Mouse (Mus musculus) hindbrain, embryonic 10.5 days (tissue): ENCODE measurements at regions not wholly inside any gene's neighbourhood (a gene's known extent, or its start where the extent isn't known, plus 50 kb on each side); places are given as distances from the start of the nearest gene placed in this dataset.
A peak's percentile ranks its signal among the peaks of the same experiment; 100 is the strongest.

ENCODE experiments used
- DNase-seq: peaks from one replicate; pipeline ENCODE4 v3.0.0-alpha.2; 2017; ENCODE audit warnings: low spot score
- H3K27ac ChIP-seq: fragments of 300-500 bp; sonication (generic); 2 replicates; pipeline ENCODE4 v1.5.1; 2016; ENCODE audit warnings: mild to moderate bottlenecking, moderate library complexity
- H3K27me3 ChIP-seq: fragments of 300-500 bp; sonication (generic); 2 replicates; pipeline ENCODE4 v1.6.1; 2016; ENCODE audit warnings: mild to moderate bottlenecking; ENCODE audit not compliant: poor library complexity, insufficient read depth, severe bottlenecking
- H3K36me3 ChIP-seq: fragments of 300-500 bp; sonication (generic); 2 replicates; pipeline ENCODE4 v1.6.1; 2016; ENCODE audit warnings: mild to moderate bottlenecking, moderate library complexity
- H3K4me1 ChIP-seq: fragments of 300-500 bp; sonication (generic); replicated peaks from 2 replicates; pipeline ENCODE4 v1.6.1; 2016; ENCODE audit warnings: mild to moderate bottlenecking
- H3K4me3 ChIP-seq: fragments of 300-500 bp; sonication (generic); 2 replicates; pipeline ENCODE4 v1.5.1; 2016; ENCODE audit warnings: mild to moderate bottlenecking, moderate library complexity
- H3K9me3 ChIP-seq: fragments of 300-500 bp; sonication (generic); 2 replicates; pipeline ENCODE4 v1.6.1; 2016; ENCODE audit warnings: mild to moderate bottlenecking, moderate library complexity
- WGBS: fragments of 180-500 bp; shearing (Covaris S2); methylation state at CpG from one replicate; pipeline ENCODE4 v1.1.7; 2016; 5-methylcytosine and 5-hydroxymethylcytosine counted together

DNA sequence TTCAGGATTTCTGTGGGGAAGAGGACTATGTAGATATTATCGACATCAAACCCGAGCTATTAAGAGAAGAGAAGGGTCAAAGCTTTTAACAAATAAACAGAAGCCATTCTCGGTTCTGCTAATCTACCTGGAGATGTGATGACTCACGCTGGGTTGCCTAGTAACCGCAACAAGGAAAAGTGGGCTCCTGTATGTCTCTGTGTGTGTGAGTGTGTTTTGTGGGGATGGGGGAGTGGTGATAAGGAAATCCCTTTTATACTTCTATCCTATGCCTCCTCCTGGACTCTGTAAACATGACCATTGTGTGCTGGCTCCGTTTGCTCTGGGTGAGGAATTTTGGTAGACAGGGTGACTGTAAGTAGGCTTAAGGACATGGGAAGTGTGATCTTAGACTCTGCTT is 361.3 kb upstream of the Gm10131 start:
- DNase-seq = no peak

DNA sequence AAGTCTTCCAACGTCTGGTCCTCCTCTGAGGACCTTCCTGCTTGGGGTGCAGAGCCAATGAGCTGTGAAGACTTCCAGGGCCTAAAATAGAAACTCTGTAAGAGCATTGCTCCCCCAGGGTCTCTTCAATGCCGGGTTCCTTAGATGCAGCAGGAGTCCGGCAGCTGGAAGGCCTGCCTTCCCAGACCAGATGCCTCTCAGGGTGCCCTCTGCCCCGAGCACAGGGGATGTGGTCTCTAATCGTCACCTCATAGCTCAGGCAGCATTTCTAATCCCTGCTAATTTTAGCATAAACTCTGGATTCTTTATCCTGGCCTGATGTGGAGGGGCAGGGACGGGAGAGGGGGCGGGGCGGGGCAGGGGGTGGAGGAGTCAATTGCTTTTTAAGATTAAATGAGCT is 360.9 kb upstream of the Gm10131 start:
- no peak for DNase-seq
- Histone ChIP-seq H3K27me3 (no peaks in the 10 kb centered on the region), H3K4me1 (peaks cover 23% of the 10 kb centered on the region), H3K9me3 (no peaks in the 10 kb centered on the region), H3K36me3 (no peaks in the 10 kb centered on the region), H3K27ac (peak overlapping the region; percentile 50; the same call in 1 of the 2 replicates), H3K4me3 (no peak overlapping the region)
- WGBS = 32% methylated on average over 8 of the region's 8 CpGs

More for the DNA sequence above, 361.3 kb upstream of the Gm10131 start:
- H3K27me3 ChIP-seq = no peaks in the 10 kb centered on the region
- WGBS = 38% methylated on average over 6 of the region's 6 CpGs
- no peak overlapping the region for H3K4me3 ChIP-seq
- no peak overlapping the region for H3K27ac ChIP-seq
- H3K4me1 ChIP-seq = peaks cover 23% of the 10 kb centered on the region
- H3K36me3 ChIP-seq = no peaks in the 10 kb centered on the region
- no peaks in the 10 kb centered on the region for H3K9me3 ChIP-seq

DNA sequence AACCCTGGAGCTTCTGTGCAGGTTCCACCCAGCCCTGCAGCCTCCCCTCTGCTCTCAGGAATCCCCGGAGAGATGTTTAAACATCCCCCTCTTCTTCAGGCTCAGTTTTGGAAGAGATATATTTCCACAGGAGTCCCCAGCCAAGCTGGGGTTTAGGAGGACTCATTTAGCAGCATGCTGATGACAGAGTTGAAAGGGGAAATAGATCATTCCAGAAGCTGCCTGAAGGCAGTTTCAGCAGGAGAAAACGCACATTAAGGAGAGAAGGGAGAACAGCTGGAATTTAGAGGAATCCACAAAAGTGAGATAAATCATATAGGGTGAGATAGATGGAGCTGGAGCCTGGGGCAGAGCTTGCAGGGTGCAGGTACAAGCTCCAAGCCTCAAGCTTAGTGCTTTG is 357.6 kb upstream of the Gm10131 start:
- no peak for DNase-seq
- Histone ChIP-seq H3K27me3 (no peaks in the 10 kb centered on the region), H3K36me3 (no peaks in the 10 kb centered on the region), H3K4me1 (peaks cover 23% of the 10 kb centered on the region), H3K27ac (no peak overlapping the region), H3K4me3 (no peak overlapping the region), H3K9me3 (peaks cover 9% of the 10 kb centered on the region; the same call in 1 of the 2 replicates)
- WGBS = 76% methylated on average over 2 of the region's 2 CpGs

DNA sequence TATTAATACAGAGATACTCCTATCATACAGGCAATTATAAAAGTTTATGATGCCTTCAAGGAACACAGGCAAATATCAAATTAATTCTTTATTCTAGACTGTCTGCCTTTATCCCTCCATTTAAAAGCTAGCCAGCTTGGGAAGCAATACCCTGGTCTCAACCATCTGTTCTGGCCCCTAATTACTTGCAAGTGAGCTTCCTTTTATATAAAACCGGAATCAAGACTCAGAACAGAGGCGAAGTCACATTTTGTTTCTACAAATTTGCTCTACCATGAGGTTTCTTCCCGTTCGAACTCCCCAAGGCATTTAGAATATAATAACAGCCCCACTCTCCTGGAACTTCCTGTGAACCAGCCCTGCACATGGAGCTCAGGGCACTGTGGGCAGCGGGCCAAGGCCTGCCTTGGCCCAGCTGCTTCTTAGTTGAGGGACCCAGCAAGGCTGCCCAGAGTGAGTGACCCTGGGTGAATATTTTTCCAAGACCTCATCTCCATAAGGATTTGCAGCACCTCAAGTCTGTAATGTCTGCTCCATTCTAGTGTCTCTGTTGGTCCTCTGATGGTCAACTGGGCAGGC is 355.3 kb upstream of the Gm10131 start:
- no peak for DNase-seq
- peaks cover 9% of the 10 kb centered on the region; the same call in 1 of the 2 replicates for H3K9me3 ChIP-seq
- no peak overlapping the region for H3K27ac ChIP-seq
- peaks cover 3% of the 10 kb centered on the region; the same call in 1 of the 2 replicates for H3K4me1 ChIP-seq
- H3K27me3 ChIP-seq = no peaks in the 10 kb centered on the region
- WGBS = 84% methylated on average over 5 of the region's 5 CpGs
- no peaks in the 10 kb centered on the region for H3K36me3 ChIP-seq
- H3K4me3 ChIP-seq = no peak overlapping the region

DNA sequence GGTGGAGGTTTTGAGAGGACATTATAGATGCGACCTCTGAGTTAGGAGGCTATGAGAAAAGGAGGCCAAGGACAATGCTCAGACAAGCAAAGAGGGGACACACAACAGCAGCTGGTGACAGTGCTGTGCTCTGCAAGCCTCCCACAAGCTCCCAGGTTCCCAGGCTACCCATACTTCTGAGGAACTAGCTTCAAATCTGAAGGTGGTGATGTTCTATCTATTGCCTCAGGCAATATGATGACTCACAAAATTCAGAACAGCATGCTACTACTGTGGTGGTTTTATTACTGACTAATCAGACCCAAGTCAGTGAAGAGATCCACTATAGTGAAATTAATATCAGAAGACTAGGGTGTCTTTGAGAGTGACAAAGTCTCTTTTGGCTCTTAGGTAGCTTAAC is 353.9 kb upstream of the Gm10131 start:
- WGBS = 100% methylated on average over 1 of the region's 1 CpGs
- no peak for DNase-seq
- H3K4me3 ChIP-seq = no peak overlapping the region

DNA sequence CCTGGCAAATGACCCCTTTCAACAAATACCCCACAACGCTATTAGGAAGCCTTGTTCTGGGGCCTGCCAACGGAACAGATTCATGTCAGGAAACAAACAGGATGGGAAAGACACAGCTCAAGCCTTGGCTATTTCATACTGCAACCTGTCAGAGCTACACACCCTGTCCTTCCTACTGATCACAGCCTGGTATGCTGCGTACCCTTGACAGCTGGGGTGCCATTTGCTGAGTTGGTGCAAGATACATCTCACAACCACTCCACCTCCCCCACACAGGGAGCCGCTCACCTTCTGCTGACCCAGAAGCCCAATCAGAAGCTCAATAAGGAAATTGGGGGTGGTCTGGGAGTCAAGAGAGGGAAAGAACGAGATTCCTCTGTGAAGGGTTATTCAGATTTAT is 350.7 kb upstream of the Gm10131 start:
- no peaks in the 10 kb centered on the region for H3K27me3 ChIP-seq
- peaks cover 13% of the 10 kb centered on the region for H3K9me3 ChIP-seq
- no peaks in the 10 kb centered on the region; the same call in 1 of the 2 replicates for H3K4me1 ChIP-seq
- WGBS = 87% methylated on average over 5 of the region's 5 CpGs
- no peak overlapping the region for H3K4me3 ChIP-seq
- DNase-seq = no peak
- H3K27ac ChIP-seq = no peak overlapping the region
- H3K36me3 ChIP-seq = no peaks in the 10 kb centered on the region

More for the DNA sequence above, 353.9 kb upstream of the Gm10131 start:
- Histone ChIP-seq H3K4me1 (0 out of 2 replicates have a peak, but pooled peaks cover 3% of the 10 kb centered on the region), H3K27ac (no peak overlapping the region), H3K9me3 (peaks cover 9% of the 10 kb centered on the region), H3K36me3 (no peaks in the 10 kb centered on the region), H3K27me3 (no peaks in the 10 kb centered on the region)

DNA sequence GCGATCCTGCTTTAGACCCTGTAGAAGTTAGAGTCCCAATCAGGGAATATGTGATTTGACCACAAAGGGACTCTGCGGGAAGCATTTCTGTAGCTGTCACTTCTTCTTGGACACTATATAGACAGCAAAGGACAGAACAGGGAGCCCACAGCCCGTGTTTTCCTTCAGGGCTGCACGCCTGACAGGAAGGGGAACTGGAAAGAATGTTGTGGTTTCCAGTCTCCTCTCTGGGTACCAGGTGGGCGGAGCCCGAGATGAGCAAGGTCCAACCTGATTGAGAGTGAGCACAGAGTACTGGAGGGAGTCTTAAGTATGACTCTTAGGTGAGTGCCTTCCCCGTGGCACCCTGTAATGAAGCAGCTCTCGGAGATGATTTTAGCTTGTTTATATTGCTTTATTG is 346.8 kb upstream of the Gm10131 start:
- H3K4me3 ChIP-seq = no peak overlapping the region
- no peaks in the 10 kb centered on the region for H3K36me3 ChIP-seq
- 88% methylated on average over 8 of the region's 8 CpGs for WGBS
- peaks cover 3% of the 10 kb centered on the region for H3K4me1 ChIP-seq
- DNase-seq = no peak
- H3K27me3 ChIP-seq = no peaks in the 10 kb centered on the region
- H3K9me3 ChIP-seq = peaks cover 4% of the 10 kb centered on the region; the same call in 1 of the 2 replicates
- H3K27ac ChIP-seq = no peak overlapping the region

DNA sequence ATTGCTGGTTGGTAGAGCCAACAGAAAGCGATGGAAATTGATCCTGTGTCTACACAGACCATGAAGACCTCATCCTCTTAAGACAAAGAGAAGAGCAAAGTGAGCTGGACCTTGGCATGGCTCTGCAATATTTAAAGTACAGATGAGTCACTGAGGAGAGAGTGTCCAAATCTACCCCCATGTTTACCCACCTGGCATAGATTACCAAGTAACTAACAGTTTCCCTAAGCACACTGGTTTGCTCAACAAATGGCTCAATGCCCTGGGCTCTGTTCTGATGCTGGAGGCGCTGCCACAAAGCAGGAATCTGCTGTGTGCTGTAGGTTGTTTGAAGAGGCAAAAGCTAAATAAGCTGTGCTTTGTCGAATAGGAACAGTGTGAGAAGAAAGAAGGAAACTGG is 345.0 kb upstream of the Gm10131 start:
- no peak for DNase-seq
- H3K4me1 ChIP-seq = peaks cover 8% of the 10 kb centered on the region
- WGBS = 74% methylated on average over 3 of the region's 3 CpGs
- no peak overlapping the region for H3K27ac ChIP-seq
- peaks cover 8% of the 10 kb centered on the region; the same call in 1 of the 2 replicates for H3K9me3 ChIP-seq
- H3K4me3 ChIP-seq = no peak overlapping the region
- no peaks in the 10 kb centered on the region for H3K36me3 ChIP-seq
- H3K27me3 ChIP-seq = no peaks in the 10 kb centered on the region

DNA sequence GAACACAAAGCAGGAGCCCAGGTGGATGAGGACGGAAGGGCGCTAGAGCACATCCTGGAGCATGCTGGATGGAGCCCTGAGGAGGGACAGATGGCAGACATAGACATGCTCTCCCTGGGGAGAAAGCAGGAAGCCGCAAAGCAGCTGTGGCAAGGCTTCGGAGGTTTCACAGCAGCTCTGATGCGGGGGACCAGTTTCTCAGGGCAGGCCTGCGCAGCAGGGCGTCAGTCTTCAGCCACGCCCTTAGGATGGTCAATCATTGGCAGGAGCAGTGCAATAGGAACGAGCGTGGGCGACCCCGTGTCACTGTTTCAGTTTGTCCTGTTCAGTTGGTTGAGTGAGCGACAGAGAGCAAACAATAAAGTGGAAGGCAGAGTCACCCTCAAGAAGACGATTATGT is 343.8 kb upstream of the Gm10131 start:
- peak; percentile 35 for DNase-seq
- peaks cover 8% of the 10 kb centered on the region; the same call in 1 of the 2 replicates for H3K9me3 ChIP-seq
- H3K27me3 ChIP-seq = no peaks in the 10 kb centered on the region
- no peaks in the 10 kb centered on the region for H3K36me3 ChIP-seq
- H3K4me3 ChIP-seq = no peak overlapping the region
- WGBS = 75% methylated on average over 14 of the region's 14 CpGs
- peak overlapping the region; percentile 51; the same call in 1 of the 2 replicates for H3K27ac ChIP-seq
- peaks cover 19% of the 10 kb centered on the region for H3K4me1 ChIP-seq

DNA sequence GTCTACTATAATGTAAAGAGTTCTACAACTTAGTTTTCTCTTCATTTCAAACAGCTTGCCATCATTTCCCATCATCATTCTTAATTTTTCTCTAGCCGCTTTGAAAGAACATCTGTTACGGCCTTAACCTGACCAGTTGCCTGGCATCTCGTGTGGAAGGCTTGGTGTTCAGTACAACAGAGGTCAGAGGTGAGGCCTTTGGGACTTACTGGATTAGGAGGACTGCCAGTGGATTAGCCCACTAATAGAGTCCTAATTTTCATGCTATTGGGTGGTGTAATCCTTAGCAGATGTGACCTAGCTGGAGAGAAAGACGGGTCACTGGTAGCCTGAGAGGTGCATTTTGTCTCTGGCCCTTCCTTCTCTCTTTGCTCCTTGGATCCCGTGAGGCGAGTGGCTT is 341.3 kb upstream of the Gm10131 start:
- no peak for DNase-seq
- H3K27ac ChIP-seq = no peak overlapping the region
- no peaks in the 10 kb centered on the region for H3K27me3 ChIP-seq
- peaks cover 8% of the 10 kb centered on the region; the same call in 1 of the 2 replicates for H3K9me3 ChIP-seq
- no peaks in the 10 kb centered on the region for H3K36me3 ChIP-seq
- 78% methylated on average over 6 of the region's 6 CpGs for WGBS
- H3K4me1 ChIP-seq = peaks cover 41% of the 10 kb centered on the region
- no peak overlapping the region for H3K4me3 ChIP-seq

DNA sequence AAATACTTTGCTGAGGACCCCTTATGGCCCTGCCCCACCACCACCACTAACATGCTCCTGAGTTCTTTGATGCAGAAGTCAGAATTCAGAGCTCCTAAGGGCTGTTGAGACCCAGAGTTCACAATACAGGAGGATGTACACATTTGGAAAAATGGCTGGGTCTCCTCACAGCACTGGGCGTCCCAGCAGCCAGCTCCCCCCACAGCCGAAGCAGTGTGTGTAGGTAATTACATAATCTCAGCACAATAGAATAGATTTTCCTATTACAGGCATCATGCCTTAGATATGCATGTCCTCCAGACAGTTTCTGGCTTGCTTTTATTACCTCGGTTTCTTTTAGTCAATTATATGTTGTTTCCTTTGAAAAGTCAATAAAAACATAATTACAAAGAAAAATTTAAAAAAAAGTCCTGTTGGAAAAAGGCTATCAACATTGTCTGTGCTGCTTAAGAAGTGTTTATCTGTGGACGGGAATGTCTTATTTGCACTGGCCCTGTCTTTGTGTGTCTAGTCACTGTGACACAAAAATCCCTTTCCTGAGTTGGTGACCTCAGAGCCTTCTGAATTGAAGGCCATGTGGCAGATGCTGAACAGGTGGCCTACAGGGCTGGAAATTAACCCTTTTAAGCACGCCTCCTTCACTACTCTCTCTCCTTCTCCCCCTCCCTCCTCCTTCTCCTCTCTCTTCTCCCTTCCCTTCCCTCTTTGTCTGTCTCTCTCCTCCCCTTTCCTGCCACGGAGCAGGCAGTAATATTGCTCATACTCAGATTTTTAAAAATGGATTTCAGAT is 339.9 kb upstream of the Gm10131 start:
- H3K27ac ChIP-seq = peak overlapping the region; percentile 63
- 45% methylated on average over 6 of the region's 6 CpGs for WGBS
- H3K27me3 ChIP-seq = no peaks in the 10 kb centered on the region
- DNase-seq = peak; percentile 37
- H3K9me3 ChIP-seq = peaks cover 4% of the 10 kb centered on the region; the same call in 1 of the 2 replicates
- no peak overlapping the region for H3K4me3 ChIP-seq
- H3K4me1 ChIP-seq = peaks cover 44% of the 10 kb centered on the region
- H3K36me3 ChIP-seq = no peaks in the 10 kb centered on the region

DNA sequence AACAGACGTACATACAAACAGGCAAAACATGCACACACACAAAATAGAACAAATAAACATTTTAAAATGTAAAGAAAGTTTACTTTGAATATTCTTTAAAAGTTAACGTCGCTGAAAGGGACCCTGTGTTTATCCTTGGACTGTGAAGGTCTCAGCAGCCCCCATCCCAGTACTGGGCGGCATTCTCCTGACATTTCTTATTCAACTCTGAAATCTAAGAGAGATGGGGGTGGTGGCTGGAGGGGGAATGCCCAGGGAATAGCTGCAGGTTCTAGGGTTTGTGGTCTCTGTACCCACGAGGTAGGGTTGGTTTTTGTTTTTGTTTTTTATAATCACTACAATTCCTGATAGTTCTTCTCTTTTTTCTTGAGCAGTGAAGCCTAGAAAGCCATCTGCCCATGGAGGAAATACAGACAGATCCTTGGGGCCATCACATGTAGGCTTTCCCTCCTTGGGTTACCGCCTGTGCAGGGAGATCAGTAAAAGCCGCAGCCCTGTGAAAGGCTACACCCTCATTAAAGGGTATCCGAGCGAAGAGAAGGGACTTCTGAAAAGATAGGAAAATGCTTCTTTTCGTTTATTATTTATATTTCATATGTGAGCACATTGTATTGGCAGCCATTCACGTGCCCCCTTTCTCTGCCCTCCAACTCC is 338.0 kb upstream of the Gm10131 start:
- no peaks in the 10 kb centered on the region for H3K27me3 ChIP-seq
- no peak overlapping the region for H3K4me3 ChIP-seq
- peaks cover 4% of the 10 kb centered on the region; the same call in 1 of the 2 replicates for H3K9me3 ChIP-seq
- DNase-seq = no peak
- peaks cover 43% of the 10 kb centered on the region for H3K4me1 ChIP-seq
- no peak overlapping the region for H3K27ac ChIP-seq
- WGBS = 82% methylated on average over 11 of the region's 11 CpGs
- H3K36me3 ChIP-seq = no peaks in the 10 kb centered on the region
